Mouse (Mus musculus): ENCODE measurements at regions not wholly inside any gene's neighbourhood (a gene's known extent, or its start where the extent isn't known, plus 50 kb on each side); places are given as distances from the start of the nearest gene placed in this dataset.
"Not testable (repeated sequence)": the region's sequence is repeated elsewhere in the genome, so short reads cannot be mapped to it uniquely, and the experiment has no call there.

DNA sequence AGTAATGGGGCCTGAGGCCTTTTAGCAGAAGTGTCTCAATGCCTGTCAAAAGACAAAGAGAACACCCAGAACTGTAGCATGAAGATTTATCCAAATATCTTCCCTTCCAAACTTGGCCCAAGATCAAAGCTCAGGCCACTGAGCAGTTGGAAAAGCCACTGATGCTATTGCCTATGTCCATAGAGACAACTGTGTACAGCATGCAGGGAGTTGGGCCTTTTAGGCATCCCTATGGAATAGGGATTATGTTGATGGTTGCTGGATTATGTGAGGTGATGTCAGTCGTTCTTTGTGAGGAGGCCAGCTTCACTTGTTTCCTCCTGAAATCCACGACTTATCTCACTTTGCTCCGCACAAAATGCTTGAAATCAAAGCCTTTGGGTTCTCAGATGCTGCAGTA lies 153.1 kb upstream of the Gm17728 start:
- no peak for DNase-seq (ENCODE audit: extremely low read depth, low read depth)

DNA sequence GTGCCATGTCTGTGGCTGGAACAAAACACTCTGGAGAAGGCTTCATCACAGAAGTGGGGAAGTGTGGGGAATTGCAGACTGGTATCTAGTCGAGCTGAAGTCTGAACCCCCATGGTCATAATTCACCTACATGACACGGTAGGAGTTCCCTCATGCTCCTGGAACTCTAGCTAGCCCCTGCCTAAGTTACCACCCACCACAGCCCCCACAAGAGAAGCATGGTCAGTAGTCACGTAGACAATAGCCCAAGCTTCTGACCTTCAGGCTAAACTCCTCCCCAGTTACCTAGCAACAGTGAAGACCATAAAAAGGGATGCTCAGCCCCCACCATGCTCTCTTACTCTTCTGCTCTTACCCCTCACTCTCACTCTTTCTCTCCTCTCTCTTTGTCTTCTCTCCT lies 143.8 kb upstream of the Gm17728 start:
- DNase-seq (ENCODE audit: extremely low read depth, low read depth), result not testable (repeated sequence)

DNA sequence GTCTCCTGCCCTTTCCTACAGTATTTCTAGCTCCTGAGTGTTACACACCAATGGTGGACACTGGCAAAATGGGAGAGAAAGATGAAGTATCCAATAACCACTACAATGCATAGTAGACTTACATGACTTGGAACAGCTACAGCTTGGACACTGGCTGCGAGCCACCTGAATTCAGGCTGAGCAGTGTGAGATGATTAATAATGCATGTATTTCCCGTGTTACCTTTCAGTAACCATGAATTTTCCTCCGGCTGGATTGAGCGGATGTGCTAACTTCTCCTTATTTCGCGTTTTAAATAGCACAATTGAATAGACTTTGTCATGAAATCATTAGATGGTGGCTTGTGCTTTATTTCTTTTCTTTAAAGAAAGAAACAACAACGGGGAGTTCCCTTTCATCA lies 142.4 kb upstream of the Gm17728 start:
- no peak for DNase-seq (ENCODE audit: extremely low read depth, low read depth)

DNA sequence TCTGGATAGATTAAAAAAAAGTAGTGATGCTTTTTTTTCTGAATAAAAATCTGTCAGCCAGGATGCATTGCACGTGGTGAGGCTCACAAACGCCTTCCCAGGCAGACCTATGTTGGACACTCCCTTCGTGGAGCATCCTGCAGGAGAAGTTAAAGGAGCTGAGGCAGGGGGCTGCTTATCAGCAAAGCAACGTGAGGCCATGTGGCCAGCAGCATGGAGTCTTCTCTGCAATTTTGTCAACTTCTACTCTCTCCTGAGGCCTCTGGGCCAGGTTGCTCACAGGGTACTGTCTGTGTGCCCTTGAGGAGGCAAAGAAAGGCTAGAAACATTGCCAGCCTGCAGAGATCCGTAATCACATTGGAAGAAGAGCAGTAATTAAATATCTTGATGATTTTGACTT lies 140.0 kb upstream of the Gm17728 start:
- DNase-seq (ENCODE audit: extremely low read depth, low read depth), result no peak

DNA sequence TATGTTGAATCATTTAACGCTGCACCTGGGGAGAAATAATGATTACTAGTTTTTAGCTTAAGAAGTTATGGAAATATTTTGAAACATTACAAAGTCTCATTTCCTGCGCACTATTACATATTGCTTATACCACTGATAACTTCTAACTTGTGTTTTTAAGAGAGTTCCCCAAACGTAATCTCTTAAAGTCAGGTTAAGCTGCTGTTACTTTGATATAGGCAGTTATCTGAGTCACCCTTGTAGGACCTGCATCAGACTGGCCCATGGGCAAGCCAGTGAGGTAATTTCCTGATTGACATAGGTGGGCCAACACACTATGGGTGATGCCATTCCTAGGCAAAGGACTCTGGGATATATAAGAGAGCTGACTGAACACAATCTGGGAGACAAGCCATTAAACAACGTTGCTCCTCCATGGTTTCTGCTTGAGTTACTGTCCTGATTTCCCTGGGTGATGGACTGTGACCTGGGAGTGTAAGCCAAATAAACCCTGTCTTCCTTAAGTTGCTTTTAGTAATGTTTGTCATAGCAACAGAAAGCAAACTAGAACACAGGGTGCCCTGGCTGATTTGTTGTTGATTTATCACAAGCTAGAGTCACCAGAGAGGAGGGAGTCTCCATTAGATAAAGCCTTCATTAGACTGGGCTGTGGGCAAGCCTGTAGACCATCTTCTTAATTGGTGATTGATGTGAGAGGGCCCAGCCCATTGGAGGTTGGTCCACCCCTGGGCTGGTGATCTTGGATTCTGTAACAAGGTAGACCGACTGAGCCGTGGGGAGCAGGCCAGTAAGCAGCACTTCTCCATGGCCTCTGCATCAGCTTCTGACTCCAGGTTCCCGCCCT lies 139.3 kb upstream of the Gm17728 start:
- DNase-seq (ENCODE audit: extremely low read depth, low read depth), result no peak

DNA sequence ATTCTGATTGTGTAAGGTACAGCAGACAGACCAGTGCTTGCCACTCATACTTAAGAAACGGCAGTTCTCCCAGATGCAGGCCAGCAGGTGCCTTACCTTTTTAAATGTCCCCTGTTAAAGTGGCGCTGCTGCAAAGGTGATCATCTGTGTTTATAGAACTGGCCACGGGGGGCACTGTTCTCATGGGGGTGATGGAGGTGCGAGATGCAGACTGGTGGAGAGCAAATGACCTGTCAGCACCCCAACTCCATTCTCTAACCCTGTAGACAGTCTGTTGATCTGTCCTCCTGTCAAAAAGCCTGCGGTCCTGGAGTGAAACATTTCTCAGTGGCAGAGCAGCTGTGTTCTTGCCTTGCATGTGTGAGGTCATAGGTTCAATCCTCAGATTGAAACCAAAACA lies 135.4 kb upstream of the Gm17728 start:
- DNase-seq (ENCODE audit: extremely low read depth, low read depth), result no peak

DNA sequence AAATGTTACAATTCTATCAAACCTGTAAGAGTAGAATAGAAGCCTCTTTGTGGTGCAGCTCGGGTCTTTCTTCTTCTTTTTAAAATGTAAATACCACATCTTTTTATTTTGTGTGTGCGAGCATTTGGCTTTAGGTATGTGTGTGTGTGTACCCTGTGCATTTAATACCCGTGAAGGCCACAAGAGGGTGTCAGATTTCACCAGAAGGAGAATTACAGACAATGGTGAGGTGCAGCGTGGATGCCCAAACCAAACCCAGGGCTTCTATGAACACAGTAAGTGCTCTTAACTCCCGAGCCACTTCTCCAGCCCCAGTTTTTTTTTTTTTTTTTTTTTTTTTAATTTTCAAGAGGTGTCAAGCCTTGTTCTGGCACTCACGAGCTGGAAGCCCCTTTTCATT lies 135.0 kb upstream of the Gm17728 start:
- no peak for DNase-seq (ENCODE audit: extremely low read depth, low read depth)

DNA sequence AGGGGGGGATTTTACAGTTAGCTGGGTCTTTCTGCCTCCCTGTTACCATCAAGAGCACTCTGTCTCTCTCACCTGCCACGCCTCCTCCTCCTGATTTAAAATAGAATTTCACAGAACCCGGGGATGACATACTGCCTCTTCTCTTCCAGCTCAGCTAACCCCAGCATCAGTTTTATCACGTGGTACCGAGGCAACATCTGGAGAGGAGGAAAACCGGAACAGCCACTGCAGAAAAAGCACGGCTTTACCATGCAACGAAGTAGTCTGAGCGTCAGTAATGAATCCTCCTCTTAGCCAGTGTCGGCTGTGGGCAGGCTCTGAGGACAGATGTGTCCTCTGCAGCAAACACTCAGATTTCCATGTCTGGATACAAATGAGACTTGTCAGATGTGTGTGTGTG lies 134.2 kb upstream of the Gm17728 start:
- DNase-seq (ENCODE audit: extremely low read depth, low read depth), result no peak

DNA sequence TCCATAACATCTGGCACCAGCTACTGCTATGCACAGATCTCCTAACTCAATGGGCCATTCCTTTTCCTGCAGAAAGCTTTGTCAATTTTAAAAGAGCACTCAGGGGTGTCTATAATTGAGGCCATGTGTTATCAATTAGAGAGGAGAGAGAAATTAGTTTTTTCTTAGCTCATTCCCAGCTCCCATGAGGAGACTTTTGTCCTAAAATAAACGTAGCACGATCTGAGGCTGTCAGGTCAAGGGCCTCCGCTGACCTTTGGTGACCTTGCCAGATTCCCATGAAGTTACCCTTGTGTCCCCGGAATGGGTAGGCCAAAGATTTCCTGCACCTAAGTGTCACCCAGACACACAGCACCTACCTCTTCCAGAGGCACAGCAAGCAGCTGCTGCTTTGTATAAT lies 130.3 kb upstream of the Gm17728 start:
- no peak for DNase-seq (ENCODE audit: extremely low read depth, low read depth)

DNA sequence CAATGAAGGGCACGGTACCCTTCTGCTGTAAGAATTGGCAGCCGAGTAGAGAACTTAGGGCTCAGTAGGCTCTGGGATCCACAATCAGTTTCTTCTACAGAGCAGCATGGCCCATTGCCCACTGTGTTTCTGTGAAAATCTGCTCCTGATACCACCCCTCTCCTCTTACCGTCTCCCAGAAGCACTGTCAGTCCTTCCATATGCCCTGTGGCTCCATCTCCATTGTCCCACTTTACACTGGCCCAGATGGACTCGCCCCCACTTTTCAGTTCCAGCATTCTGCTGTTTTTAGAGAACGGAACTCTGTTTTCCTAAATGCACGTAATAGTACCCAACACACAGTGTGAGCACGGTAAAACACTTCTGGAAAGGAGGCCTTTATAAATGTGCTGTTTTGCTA lies 129.6 kb upstream of the Gm17728 start:
- no peak for DNase-seq (ENCODE audit: extremely low read depth, low read depth)

DNA sequence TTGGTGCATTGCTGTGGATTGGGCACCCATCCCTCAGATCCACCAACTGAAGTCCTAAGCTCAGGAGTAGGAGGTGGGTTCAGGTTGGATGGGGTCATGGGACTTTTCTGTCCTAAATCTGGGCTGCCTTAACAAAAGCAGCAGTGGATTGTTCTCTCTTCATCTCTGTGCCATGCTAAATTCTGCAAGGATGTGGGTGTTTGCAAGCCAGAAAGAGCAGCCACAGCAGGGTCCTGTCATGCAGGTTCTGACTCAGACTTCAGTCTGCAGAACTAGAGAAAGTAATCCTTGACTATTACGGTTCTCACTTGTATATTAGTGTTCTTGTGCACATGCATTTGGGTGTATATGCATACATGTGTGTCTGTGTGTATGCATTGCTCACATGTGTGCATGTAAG lies 125.5 kb upstream of the Gm17728 start:
- DNase-seq (ENCODE audit: extremely low read depth, low read depth), result no peak

DNA sequence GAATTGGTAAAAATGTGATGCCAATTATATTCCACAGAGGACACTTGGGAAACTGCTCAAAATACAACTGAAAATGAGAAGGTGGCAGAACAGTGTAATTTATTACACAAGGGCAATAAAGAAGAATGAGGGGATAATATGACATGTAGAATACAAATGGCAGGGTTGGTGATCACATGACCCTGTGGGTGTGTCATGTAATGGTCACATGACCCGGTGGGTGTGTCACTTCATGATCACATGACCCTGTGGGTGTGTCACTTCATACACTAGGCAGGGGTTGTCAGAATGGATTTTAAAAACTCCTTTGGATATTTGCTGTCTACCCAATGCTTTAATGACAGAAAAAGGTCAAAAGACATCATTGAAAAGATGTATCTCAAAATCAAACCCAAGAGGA lies 123.6 kb upstream of the Gm17728 start:
- no peak for DNase-seq (ENCODE audit: extremely low read depth, low read depth)

DNA sequence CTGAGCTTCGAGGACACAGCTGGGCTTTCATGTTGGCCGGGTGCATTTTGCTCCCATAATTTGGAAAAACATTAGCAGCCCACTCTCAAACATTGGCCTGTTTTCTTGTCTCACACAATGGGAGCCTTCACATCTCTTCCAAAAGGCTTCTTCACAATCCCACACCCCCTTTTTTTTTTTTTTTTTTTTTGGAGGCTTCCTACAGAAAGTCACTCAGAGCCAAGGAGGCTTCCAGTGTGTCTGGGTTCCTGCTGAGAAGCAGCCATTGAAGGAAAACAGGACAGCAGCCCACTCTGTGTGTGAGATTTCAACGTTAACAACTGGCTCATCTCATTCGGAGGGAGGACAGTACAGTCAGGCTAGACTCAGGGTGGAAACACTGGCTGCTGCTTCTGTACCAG lies 120.8 kb upstream of the Gm17728 start:
- DNase-seq (ENCODE audit: extremely low read depth, low read depth), result no peak

DNA sequence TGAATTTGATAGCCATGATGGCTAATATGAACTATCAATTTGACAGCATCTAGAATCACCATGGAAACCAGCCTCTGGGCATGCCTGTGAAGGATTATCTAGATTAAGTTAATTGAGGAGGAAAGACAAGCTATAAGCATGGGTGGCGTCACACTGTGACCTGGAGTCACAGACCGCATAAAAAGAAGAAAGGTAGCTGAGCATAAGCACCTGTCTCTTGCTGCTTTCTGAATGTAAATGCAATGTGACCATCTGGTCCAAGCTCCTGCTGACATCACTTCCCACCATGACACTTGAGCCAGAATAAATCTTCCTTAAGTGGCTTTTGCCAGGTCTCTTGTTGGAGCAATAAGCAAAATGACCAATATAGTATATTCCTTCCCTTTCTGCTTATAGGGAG lies 113.4 kb upstream of the Gm17728 start:
- DNase-seq (ENCODE audit: extremely low read depth, low read depth), result no peak

DNA sequence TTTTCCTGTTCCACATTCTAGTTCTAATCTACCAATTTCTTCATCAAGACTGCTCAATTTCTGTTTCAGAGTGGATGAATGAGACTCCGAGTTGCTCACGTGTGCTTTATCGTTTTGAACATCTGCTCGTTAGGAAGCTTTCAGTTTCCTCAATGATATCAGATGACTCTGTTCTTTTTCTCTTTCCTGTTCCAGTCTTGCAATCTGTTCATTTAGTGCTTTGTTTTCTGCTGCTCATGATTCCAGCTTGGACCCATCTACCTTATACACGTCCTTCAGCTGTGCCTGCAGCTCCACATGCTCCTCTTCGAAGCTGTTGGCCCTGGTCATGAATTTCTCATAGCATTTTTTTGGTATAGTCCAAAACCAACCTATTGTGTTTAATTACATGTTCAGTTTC lies 99.1 kb upstream of the Gm17728 start:
- DNase-seq (ENCODE audit: extremely low read depth, low read depth), result no peak

DNA sequence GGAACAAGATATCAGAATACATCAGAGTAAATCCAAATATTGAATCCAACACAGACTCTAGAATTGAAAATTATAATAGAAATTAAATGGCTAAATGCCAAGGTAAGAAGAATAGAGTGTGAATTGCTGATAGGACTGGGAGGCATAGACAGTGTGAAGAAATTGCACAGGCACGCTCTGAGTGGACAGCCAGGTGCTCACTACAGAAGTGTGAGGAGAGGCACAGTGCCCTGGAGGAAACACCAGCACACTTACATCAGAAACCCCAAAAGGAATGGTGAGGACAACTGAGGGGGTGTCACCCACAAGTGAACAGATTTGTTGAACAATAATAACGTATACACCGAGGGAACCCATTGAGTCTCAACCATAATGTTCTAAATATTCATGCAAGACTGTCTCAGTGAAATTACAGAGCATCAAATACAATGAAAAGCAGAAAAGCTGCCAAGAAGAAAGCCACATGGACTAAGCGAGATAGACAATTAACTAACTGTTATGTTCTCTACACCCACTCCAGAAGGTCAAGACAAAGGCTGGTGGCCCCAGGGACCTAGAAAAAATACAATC lies 92.9 kb upstream of the Gm17728 start:
- DNase-seq (ENCODE audit: extremely low read depth, low read depth), result no peak

DNA sequence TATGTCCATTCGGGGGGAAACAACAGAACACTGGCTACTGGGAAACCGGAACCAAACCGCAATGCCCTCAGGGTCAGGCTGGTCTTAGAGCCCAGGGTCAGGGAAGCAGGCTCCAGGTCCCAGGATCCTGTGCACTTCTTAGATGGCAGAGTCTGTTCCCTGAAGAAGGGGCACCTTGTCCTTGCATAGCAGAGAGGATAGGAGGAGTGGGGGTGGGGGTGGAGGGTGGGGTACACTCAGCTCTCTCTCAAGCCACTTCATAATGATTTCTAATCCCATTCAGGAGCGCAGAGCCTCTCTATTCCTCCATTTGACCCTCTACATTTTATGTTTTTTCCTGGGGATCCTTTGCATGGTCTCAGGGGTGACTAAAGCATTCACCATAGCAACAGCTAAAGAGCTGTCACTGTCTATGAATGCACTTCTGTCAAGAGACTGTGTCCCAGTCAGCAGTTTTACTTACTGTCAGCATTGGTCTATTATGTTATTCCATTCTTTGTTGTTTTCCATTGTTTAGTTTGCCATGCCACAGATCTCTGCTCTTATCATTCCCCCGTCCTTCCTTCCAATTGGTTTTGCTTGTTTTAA lies 64.2 kb upstream of the Gm17728 start:
- no peak for DNase-seq (ENCODE audit: extremely low read depth, low read depth)
